Mouse (Mus musculus): ENCODE results near the gene Chaf1a.

DNA sequence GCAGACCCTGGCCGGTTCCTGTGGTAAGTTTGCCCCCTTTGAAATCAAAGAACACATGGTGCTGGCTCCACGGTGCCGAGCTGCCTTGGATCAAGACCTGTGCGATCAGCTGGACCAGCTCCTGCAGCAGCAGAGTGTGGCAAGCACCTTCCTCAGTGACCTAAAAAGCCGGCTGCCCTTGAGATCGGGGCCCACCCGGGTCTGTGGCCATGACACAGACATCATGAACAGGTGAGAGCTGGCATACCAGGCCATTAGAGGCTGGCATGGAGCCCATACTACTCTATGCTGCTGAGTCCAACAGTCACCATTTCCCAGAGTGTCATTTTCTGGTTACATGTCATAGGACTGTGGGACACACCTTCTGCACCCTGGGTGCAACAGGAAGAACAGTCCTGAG lies 21.8 kb downstream of the Chaf1a start:
- TF ChIP-seq CTCF (IDR thresholded peaks at IDR 0.05; ENCODE audit: control insufficient read depth, insufficient read depth, insufficient read length) = no peak
- no peak for TF ChIP-seq MAX (IDR thresholded peaks at IDR 0.05)
- no peak for TF ChIP-seq USF1 (IDR thresholded peaks at IDR 0.05; ENCODE audit: low read depth)
- no peak for TF ChIP-seq CEBPB (IDR thresholded peaks at IDR 0.05; ENCODE audit: low read depth)

Measured in C2C12 (cell line).